Mouse (Mus musculus) megakaryocyte, embryonic 14.5 days (primary cell): ENCODE results near the gene Hand2.

Experiments used
- FLI1 ChIP-seq: IDR thresholded peaks from 2 replicates; pipeline ENCODE4 v1.6.1; 2012; ENCODE audit warnings: low read length, inconsistent platforms, mixed read lengths
- GATA1 ChIP-seq: IDR thresholded peaks from 3 replicates; pipeline ENCODE4 v1.6.1; 2012; ENCODE audit warnings: mixed read lengths, low read length, inconsistent platforms, borderline replicate concordance

DNA sequence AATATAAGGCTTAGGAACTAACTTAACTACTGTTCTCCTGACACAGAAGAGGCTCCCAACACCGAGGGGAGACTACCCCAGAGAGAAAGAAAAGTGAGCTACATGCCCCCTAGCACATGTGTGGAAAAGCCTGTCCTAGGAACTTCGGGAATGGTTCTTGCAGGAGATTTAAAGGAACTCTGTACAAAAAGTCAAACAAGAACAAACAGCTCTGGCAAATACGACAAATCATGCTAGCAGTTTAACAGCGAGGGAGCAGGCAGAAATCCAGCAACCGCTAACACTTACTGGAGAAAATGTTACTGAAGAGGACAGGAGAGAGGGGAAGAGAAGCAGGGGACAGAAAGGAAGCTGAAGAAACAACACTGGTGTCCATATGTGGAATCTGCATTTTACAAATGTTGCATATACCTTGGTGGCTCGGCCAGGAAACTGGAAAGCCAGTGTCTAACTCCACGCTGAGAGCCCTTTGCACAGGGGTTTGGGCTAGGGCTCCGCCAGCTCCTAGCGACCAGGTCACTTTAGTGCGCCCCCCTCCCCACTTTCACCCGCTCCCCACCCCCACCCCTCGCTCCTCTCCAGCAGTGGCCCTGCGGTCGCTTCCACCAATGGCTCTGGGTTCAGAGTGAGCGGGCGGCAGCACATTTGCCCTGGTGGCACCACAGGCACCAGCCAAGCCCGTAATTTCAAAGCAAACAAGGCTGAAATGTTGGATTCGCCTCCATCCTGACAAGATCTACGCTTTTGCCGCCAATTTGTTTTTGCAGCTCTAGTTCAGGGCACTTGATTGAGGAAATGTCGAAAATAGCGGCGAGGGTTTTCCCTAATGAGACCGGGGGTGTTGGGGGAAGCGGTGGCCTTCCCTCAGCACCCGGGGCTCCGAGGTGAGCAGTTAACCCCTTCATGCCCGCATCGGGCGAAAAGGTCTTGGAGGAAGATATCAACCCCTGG lies 8.5 kb upstream of the Hand2 start:
- no peak for TF ChIP-seq GATA1
- TF ChIP-seq FLI1 = no peak
